Mouse (Mus musculus) brain, embryonic 14.5 days (tissue): ENCODE measurements at regions not wholly inside any gene's neighbourhood (a gene's known extent, or its start where the extent isn't known, plus 50 kb on each side); places are given as distances from the start of the nearest gene placed in this dataset.

ENCODE experiments used
- DNase-seq: peaks from one replicate; pipeline ENCODE4 v3.0.0-alpha.2; 2011; ENCODE audit warnings: low read depth
- CTCF ChIP-seq: fragments of 200-500 bp; IDR thresholded peaks from 2 replicates; pipeline ENCODE4 v1.5.1; 2012; ENCODE audit warnings: inconsistent platforms, mild to moderate bottlenecking, moderate library complexity, borderline replicate concordance; ENCODE audit not compliant: insufficient read depth, insufficient read length; ENCODE audit errors: extremely low read depth
- POLR2A ChIP-seq: fragments of 200-500 bp; IDR thresholded peaks from 2 replicates; pipeline ENCODE4 v1.6.1; 2012; ENCODE audit warnings: mild to moderate bottlenecking, inconsistent platforms, borderline replicate concordance; ENCODE audit not compliant: poor library complexity, insufficient read depth, insufficient read length, severe bottlenecking; ENCODE audit errors: extremely low read depth

DNA sequence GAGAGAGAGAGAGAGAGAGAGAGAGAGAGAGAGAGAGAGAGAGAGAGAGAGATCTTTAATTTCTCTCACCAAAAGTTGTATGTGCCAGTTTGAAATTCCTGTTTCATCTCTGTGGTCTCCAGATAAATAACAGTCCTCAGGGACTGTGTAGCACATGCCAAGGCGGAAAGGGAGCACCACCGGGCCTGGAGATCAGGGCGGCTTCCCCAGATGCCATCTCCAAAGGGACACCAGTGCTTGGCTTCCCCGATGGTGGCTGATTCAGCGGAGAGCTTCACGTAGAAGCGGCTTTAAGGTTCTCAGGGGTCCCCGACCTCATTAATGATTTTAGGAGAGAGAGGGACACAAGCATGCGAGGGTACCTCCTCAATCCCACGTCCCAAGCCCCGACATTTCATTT, 272.1 kb upstream of the Atp11b start:
- TF ChIP-seq CTCF (no peak), POLR2A (no peak)
- DNase-seq, result peak; percentile 60

DNA sequence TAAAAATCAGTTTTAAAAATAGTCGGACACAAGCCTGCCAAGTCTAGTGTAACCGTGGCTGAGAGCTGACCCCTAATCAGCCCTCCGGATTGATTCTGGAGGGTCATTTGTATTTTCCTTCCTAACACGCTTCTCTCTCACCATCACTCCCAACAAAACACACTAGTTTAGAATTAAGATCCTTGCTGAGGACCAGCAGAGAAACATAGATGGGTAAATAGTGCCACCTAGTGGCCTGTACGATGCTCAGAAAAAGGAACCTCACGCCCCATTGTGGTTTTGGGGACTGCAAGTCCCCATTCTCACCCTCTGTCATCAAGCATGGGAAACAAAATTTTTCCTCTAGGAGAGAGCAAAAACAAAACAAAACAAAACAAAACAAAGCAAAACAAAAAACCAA, 271.6 kb upstream of the Atp11b start:
- TF ChIP-seq CTCF (peak; percentile 74; the same call in 1 of the 2 replicates), POLR2A (no peak)
- DNase-seq, result peak; percentile 95

DNA sequence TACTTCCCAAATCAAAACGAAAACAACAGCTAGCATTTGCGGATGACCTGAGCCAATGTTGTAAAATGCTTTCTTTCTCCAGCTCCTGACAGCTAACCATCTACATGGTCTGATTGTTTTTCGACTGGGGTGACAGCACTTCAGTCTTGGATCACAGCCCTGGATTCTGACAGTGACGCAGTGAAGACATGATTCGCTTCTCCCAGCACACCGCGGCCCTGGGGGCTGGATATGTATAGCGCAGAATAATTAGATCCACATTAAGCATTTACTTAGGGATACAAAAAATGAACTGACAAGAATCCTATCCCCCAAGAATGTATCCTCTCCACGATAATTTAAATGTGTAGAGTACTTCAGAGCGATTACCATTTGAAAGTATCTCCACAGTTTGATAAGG, 271.1 kb upstream of the Atp11b start:
- TF ChIP-seq POLR2A (no peak), CTCF (no peak)
- peak; percentile 44 for DNase-seq

DNA sequence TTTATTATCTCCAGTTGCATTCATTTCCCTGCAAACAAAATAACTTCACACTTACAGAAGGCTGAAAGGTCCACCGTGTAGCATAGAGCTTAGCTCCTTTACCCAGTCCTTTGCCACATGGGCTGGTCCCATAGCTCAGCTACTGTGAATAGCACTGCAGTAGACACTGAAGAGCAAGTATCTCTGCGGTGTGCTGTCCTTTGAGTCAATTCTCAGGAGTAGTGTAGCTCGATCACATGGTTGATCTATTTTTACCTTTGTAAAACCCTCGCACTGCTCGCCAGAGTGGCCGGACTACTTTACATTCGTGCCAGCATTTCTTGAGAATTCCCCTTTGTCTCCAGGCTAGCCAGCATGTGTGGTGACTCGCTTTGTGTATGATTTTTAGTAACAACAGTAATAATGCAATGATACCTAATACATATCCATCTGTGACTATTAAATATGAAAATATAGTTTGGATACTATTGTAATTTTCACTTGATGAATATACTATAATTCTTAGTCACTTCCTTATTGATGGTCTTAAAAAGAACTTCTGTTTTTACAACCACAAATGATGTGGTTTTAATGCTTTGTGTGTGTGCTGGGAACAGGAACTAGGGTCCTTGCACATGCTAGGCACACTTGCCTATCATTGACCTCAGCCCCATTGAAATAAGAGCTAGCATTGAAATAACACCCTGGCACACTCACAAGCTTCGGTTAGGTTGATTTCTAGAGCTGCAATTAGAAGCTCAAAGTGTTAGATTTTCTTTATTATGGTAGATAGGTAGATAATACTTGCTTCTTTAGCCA, 257.7 kb upstream of the Atp11b start:
- TF ChIP-seq CTCF, result no peak
- TF ChIP-seq POLR2A, result no peak
- DNase-seq, result peak; percentile 12

DNA sequence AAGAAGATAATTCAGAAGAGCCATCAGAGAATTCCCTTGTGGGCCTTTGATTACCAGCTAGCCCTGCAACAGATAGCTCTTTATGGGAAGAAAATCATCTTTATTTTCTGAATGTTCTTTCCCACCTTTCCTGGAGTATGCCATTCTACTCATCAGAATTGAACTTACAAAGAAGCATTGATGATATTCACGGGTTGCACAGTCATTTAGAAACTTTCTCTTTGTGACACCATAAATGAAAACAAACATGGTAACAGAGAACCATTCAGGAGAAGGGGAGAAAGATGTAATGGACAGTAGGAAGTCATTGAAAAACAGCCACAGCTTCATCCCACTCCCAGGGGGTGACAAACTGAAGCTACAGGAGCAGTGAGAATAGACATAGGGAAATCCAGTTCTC, 243.6 kb upstream of the Atp11b start:
- TF ChIP-seq POLR2A, result no peak
- DNase-seq, result no peak

DNA sequence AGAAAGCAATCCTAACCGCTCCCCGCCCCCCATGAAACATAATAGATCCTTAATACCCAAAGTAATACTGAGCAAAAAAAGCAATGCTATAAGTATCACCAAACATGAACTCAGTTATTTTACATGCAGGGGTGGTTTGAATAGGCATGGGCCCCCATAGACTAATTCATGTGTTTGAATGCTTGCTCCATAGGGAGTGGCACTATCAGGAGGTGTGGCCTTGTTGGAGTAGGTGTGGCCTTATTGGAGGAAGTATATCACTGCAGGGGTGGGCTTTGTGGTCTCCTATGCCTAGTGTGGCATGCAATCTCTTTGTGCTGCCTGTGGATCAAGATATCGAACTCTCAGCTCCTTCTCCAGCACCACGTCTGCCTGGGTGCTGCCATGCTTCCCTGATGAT, 237.4 kb upstream of the Atp11b start:
- DNase-seq, result no peak
- no peak for TF ChIP-seq CTCF

DNA sequence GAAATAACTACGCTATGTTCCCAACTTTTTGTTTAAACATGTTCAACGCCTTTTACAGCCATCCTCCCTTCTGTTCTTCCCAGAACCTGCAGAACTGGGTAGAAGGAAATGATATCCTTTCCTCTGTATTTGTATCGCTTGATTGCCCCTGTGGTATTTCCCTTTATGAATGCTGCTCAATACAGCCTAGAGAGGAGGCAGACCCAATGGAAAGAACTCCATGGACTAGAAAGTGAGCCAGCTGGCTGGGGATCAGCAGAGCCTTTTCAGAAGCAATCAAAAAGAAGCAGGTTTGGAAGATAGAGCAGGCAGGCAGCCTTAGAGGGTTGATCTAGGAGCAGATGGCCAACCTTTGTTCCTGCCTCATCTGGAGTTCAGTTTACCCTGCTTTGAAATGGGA, 233.8 kb upstream of the Atp11b start:
- TF ChIP-seq POLR2A (no peak), CTCF (no peak)
- DNase-seq, result peak; percentile 86

DNA sequence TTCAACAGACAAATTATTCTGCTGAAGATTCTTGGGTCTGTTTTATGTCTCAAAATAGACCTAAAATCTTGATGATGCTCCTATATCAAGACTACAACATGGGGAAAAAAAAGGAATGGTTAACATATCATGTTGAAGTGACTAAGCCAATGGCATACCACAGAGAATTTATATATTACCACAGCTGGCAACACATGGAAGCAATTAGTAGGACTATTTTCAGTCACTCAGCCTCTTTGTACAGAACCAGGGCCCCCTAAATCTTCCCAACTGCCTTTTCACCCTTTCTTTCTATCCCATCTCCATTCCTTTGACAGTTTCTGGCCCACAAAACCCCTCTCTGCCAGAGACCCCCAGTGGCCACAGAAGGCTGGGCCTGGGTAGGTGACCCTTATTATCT, 206.2 kb upstream of the Atp11b start:
- no peak for DNase-seq
- no peak for TF ChIP-seq POLR2A
- no peak for TF ChIP-seq CTCF

DNA sequence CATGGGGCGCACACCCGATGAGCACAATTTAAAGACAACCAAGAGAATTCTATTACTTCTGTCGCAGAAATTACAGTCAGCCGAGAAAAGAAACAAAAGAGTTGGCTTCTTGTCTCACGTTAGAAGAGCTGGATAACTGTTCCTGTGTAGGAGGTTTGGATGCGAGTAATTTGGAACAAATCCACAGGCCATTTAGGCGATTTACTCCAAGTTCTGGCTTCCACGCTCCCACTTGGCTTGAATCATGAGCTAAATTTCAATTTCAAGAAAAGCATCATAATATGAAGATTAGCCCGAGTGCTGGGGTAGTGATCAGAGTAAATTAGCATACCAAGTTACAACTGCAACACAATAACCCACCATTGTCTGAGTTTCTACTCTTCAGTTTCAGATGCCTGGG, 202.1 kb upstream of the Atp11b start:
- TF ChIP-seq POLR2A (no peak), CTCF (no peak)
- DNase-seq, result peak; percentile 51

DNA sequence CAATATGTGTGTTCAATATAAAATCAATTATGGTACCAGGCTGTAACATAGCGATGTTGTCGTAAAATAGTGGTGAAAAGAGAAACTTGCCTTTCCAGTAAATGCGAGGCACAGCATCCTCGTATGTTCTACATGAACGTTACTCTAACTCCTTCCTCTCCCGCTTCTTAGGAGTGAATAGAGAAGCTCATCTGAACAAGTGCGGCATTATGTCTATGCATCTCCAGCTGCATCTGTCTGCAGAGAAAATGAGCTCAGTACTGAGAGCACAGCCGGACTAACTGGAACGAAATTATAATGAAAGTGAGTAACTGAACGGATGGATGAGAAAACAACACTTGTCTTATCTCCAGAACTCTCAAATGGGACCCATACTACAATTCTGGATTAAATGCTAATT, 193.5 kb upstream of the Atp11b start:
- no peak for DNase-seq

DNA sequence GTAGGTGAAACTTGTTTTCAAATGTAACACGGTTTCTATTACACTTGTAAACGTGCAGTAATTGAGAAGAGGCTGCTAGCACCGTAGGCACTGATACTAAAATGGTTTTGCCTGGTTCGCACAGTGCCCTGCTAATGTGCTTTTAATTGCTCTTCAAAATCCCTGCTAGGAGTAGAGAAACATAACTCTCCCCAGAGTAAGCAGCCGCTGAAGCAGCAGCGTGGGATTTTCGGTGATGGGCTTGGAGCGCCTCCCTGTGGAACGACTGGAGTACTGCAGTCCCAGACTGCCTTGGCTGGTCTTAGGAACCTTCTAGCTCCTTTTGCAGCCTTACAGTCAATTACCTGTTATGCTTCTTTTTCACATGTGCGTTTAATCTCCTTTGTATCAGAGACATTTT, 179.5 kb upstream of the Atp11b start:
- TF ChIP-seq CTCF, result peak; percentile 96
- TF ChIP-seq POLR2A, result no peak

More for the DNA sequence above, 193.5 kb upstream of the Atp11b start:
- no peak for TF ChIP-seq POLR2A
- TF ChIP-seq CTCF, result no peak

More for the DNA sequence above, 179.5 kb upstream of the Atp11b start:
- peak; percentile 86 for DNase-seq
